Mouse (Mus musculus): ENCODE measurements around the gene Dcst2. TPM values are rescaled to one million over a fixed set of nuclear protein-coding genes. Genes with fewer than 3 reads are reported as not detected.
A peak's percentile ranks its signal among the peaks of the same experiment; 100 is the strongest.

The Dcst2 gene
- polyA plus RNA-seq, 2 experiments: 0.03 to 0.04 TPM

DNA sequence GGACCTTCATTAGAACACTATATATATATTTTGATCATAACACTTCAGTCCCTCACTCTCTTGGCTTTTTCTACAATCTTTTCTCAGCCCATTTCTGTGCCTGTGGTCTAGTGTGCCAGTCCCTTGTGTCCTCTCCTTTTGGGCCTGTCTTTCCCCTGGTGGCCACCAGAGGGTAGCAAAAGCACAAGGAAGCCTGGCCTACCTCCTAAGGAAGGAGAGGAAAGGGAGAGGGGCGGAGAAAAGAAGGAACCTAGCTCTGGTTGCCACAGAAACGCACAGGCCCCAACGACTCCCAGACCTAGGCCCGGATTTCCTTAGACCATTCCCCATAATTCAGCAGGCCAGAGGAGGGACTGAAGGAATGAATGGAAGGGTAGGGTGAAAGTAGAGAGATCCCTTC is 44.9 kb upstream of the Dcst2 start:
- Histone ChIP-seq H3K4me1 (replicated peaks; ENCODE audit: control insufficient read depth in 2 of 2, insufficient read depth in 2 of 2, low read length in 1 of 2) (no peaks in the 10 kb centered on the region; a peak in 1 of 4 replicates), H3K4me2 (ENCODE audit: low read depth) (no peak overlapping the region), H3K9me3 (ENCODE audit: control insufficient read depth, low read length) (no peaks in the 10 kb centered on the region), H3K9ac (replicated peaks) (no peak overlapping the region), H3K27me3 (ENCODE audit: control insufficient read depth, insufficient read depth, low read length) (peaks cover 62% of the 10 kb centered on the region), H3K36me3 (replicated peaks; ENCODE audit: control insufficient read depth, insufficient read depth, low read depth) (no peaks in the 10 kb centered on the region), H3K27ac (no peak overlapping the region), H3K4me3 (ENCODE audit: insufficient read depth in 1 of 2, low read depth in 2 of 2, low read length in 2 of 2) (no peak overlapping the region)
- peak; percentile 94 for TF ChIP-seq CTCF (IDR thresholded peaks at IDR 0.05; ENCODE audit: low read depth)
- TF ChIP-seq EP300 (IDR thresholded peaks at IDR 0.05; ENCODE audit: low read depth): no peak
- 0% methylated on average over 4 of the region's 4 CpGs for WGBS (ENCODE audit: insufficient replicate concordance)
- no peak for ATAC-seq (ENCODE audit: insufficient read depth)
- peak in 1 of 3 experiments; percentile 52 for DNase-seq (ENCODE audit: low read depth in 3 of 3, low spot score in 3 of 3)

DNA sequence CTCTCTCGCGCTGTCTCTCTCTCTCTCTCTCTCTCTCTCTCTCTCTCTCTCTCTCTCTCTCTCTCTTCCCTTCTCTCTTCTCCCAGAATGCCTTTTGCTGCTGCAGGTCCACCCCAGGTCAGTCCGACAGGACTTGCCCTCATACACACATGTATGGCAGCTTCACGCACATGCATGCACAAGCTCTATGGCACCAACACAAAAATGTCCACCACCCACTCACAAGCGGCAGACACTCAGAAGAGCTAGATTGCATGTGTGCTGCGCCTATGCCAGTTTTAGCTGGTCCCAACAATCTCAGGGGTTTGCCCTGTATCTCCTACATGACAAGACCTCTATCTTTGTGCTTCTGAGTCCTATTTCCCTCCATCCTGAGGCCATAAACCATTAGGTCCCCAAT is 44.5 kb upstream of the Dcst2 start:
- H3K9ac ChIP-seq (replicated peaks): no peak overlapping the region
- no peaks in the 10 kb centered on the region for H3K36me3 ChIP-seq (replicated peaks; ENCODE audit: control insufficient read depth, insufficient read depth, low read depth)
- H3K9me3 ChIP-seq (ENCODE audit: control insufficient read depth, low read length): no peaks in the 10 kb centered on the region
- no peak for TF ChIP-seq CTCF (IDR thresholded peaks at IDR 0.05; ENCODE audit: low read depth)
- TF ChIP-seq EP300 (IDR thresholded peaks at IDR 0.05; ENCODE audit: low read depth): no peak
- no peak overlapping the region for H3K27ac ChIP-seq
- 45% methylated on average over 6 of the region's 6 CpGs for WGBS (ENCODE audit: insufficient replicate concordance)
- H3K4me1 ChIP-seq (replicated peaks; ENCODE audit: control insufficient read depth in 2 of 2, insufficient read depth in 2 of 2, low read length in 1 of 2): no peaks in the 10 kb centered on the region; a peak in 1 of 4 replicates
- H3K27me3 ChIP-seq (ENCODE audit: control insufficient read depth, insufficient read depth, low read length): peaks cover 66% of the 10 kb centered on the region
- DNase-seq (ENCODE audit: low read depth in 3 of 3, low spot score in 3 of 3): no peak
- no peak overlapping the region for H3K4me3 ChIP-seq (ENCODE audit: insufficient read depth in 1 of 2, low read depth in 2 of 2, low read length in 2 of 2)
- no peak overlapping the region for H3K4me2 ChIP-seq (ENCODE audit: low read depth)
- no peak for ATAC-seq (ENCODE audit: insufficient read depth)

DNA sequence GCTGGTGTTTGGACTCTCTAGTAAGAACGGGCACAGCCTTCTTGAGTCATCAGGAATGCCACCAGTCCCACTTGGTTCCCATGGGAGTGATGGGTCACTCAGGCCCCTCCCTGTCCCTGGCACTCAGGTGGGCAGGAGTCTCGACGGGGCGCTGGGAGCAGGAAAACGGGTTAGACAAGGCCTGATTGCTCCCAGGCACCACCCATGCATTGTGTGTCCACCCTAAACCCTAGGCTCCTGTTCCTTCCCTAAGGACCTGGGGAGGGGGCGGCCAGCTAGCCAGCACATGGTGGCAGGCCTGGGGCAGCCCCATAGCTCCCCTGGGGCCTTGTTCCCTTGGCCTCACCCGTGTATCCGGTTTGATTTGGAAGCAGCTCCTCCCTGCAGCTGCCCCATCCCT is 43.5 kb upstream of the Dcst2 start:
- ATAC-seq (ENCODE audit: insufficient read depth) (no peak), DNase-seq (ENCODE audit: low read depth in 3 of 3, low spot score in 3 of 3) (no peak)
- peaks cover 77% of the 10 kb centered on the region for H3K27me3 ChIP-seq (ENCODE audit: control insufficient read depth, insufficient read depth, low read length)
- TF ChIP-seq CTCF (IDR thresholded peaks at IDR 0.05; ENCODE audit: low read depth) (no peak), EP300 (IDR thresholded peaks at IDR 0.05; ENCODE audit: low read depth) (no peak)
- no peak overlapping the region for H3K9ac ChIP-seq (replicated peaks)
- H3K27ac ChIP-seq: no peak overlapping the region
- no peak overlapping the region for H3K4me2 ChIP-seq (ENCODE audit: low read depth)
- H3K4me3 ChIP-seq (ENCODE audit: insufficient read depth in 1 of 2, low read depth in 2 of 2, low read length in 2 of 2): no peak overlapping the region
- H3K9me3 ChIP-seq (ENCODE audit: control insufficient read depth, low read length): no peaks in the 10 kb centered on the region
- H3K4me1 ChIP-seq (replicated peaks; ENCODE audit: control insufficient read depth in 2 of 2, insufficient read depth in 2 of 2, low read length in 1 of 2): no peaks in the 10 kb centered on the region; a peak in 1 of 4 replicates
- H3K36me3 ChIP-seq (replicated peaks; ENCODE audit: control insufficient read depth, insufficient read depth, low read depth): no peaks in the 10 kb centered on the region
- 61% methylated on average over 8 of the region's 8 CpGs for WGBS (ENCODE audit: insufficient replicate concordance)

DNA sequence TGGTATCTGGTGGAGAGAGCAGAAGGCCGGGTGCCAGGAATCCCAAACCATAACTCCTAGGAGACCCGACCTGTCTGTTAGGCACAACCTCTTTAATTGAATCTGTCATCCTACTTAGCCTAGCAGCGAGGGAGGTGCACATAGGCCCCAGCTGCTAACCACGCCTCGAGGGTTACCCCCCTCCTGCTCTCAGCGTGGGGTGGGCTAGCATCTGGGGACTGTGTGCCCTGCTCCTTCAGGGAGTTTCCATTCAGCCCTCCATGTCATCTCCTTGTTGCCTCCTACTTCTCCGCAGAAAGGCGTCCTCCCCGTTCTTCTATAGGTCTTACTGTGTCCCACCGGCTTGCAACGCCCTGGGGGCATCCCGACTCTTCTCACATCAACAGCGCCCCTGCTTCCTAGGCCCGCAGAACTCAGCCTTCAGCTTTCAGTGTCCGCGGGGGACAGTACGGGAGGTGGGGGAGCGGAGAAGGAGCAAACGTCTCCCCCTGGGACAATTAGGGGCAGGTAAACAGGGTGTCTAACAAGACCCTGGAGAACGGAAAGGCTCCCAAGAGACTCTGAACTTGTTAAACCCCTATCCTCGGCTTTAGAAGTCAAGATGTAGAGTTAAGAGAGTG is 42.7 kb upstream of the Dcst2 start:
- H3K9ac ChIP-seq (replicated peaks): no peak overlapping the region
- no peak overlapping the region for H3K27ac ChIP-seq
- H3K27me3 ChIP-seq (ENCODE audit: control insufficient read depth, insufficient read depth, low read length): peaks cover 84% of the 10 kb centered on the region
- ATAC-seq (ENCODE audit: insufficient read depth) (no peak), DNase-seq (ENCODE audit: low read depth in 3 of 3, low spot score in 3 of 3) (no peak)
- 21% methylated on average over 21 of the region's 21 CpGs for WGBS (ENCODE audit: insufficient replicate concordance)
- no peaks in the 10 kb centered on the region for H3K36me3 ChIP-seq (replicated peaks; ENCODE audit: control insufficient read depth, insufficient read depth, low read depth)
- no peak overlapping the region; the same call in 1 of the 2 replicates for H3K4me2 ChIP-seq (ENCODE audit: low read depth)
- H3K4me3 ChIP-seq (ENCODE audit: insufficient read depth in 1 of 2, low read depth in 2 of 2, low read length in 2 of 2): peak overlapping the region in 1 of 2 experiments; percentile 22; a peak in 1 of 4 replicates
- no peaks in the 10 kb centered on the region; a peak in 1 of 4 replicates for H3K4me1 ChIP-seq (replicated peaks; ENCODE audit: control insufficient read depth in 2 of 2, insufficient read depth in 2 of 2, low read length in 1 of 2)
- H3K9me3 ChIP-seq (ENCODE audit: control insufficient read depth, low read length): no peaks in the 10 kb centered on the region
- TF ChIP-seq CTCF (IDR thresholded peaks at IDR 0.05; ENCODE audit: low read depth) (no peak), EP300 (IDR thresholded peaks at IDR 0.05; ENCODE audit: low read depth) (no peak)

DNA sequence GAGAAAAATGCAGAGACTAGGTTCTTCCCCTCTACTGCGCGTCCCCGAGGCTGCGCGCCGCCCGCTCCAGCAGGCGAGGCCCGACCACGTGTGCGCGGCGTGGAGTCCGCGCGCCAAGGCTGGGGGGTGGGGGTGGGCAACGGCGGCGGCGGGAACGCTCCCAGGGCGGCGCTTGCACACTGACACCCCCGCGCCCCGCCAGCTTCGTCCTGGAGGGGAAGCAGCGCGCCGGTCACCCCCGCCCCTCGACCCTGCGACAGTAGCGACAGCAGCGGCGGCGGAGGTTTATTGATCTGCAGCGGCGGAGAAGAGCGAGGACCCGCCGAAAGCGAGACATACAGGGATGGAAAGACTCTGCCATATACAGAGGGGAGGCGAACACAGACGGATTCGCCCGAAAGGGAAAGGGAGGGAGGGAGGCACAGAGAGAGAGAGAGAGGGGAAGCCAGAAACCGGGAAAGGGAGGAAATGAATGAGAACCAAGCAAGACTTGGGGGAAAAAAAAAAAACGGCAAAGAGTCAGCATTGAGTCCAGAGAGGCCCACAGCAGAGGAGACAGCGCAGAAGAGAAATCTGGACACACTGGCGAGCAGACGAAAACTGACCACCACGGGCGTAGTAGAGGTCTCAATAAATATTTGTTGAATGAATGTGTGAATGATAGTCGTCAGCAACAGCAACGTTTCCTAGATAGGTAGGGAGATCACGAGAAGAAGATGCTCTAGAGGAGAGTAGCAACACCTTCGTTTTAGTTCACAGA is 42.0 kb upstream of the Dcst2 start:
- H3K4me3 ChIP-seq (ENCODE audit: insufficient read depth in 1 of 2, low read depth in 2 of 2, low read length in 2 of 2): peak overlapping the region in 1 of 2 experiments; percentile 22; a peak in 1 of 4 replicates
- no peaks in the 10 kb centered on the region for H3K9me3 ChIP-seq (ENCODE audit: control insufficient read depth, low read length)
- H3K36me3 ChIP-seq (replicated peaks; ENCODE audit: control insufficient read depth, insufficient read depth, low read depth): no peaks in the 10 kb centered on the region
- ATAC-seq (ENCODE audit: insufficient read depth): no peak
- 3% methylated on average over 58 of the region's 58 CpGs for WGBS (ENCODE audit: insufficient replicate concordance)
- no peaks in the 10 kb centered on the region; a peak in 1 of 4 replicates for H3K4me1 ChIP-seq (replicated peaks; ENCODE audit: control insufficient read depth in 2 of 2, insufficient read depth in 2 of 2, low read length in 1 of 2)
- H3K4me2 ChIP-seq (ENCODE audit: low read depth): peak overlapping the region; percentile 32
- peaks cover 87% of the 10 kb centered on the region for H3K27me3 ChIP-seq (ENCODE audit: control insufficient read depth, insufficient read depth, low read length)
- no peak for TF ChIP-seq CTCF (IDR thresholded peaks at IDR 0.05; ENCODE audit: low read depth)
- no peak for TF ChIP-seq EP300 (IDR thresholded peaks at IDR 0.05; ENCODE audit: low read depth)
- H3K27ac ChIP-seq: no peak overlapping the region
- no peak overlapping the region for H3K9ac ChIP-seq (replicated peaks)
- no peak for DNase-seq (ENCODE audit: low read depth in 3 of 3, low spot score in 3 of 3)

Measured in liver, embryonic 14.5 days (tissue).